Mouse (Mus musculus): Measurements from ENCODE around the gene Cpm. TPM values are rescaled to one million over a fixed set of nuclear protein-coding genes. Genes with fewer than 3 reads are reported as not detected.
"Not testable (repeated sequence)": the region's sequence is repeated elsewhere in the genome, so short reads cannot be mapped to it uniquely, and the experiment has no call there.

The Cpm gene
- total and polyA plus RNA-seq, 2 experiments: 0.80 to 1.4 TPM

- no peak for DNase-seq (ENCODE audit: extremely low read depth, low read depth, low spot score)
- Histone ChIP-seq H3K36me3 (ENCODE audit: control insufficient read depth, insufficient read depth, low read length) (no peaks in the 10 kb centered on the region), H3K4me3 (ENCODE audit: insufficient read depth, low read depth, low read length) (no peak overlapping the region), H3K27me3 (ENCODE audit: control insufficient read depth, insufficient read depth, low read length) (no peaks in the 10 kb centered on the region), H3K4me1 (ENCODE audit: control insufficient read depth, insufficient read depth, low read length) (no peaks in the 10 kb centered on the region), H3K27ac (replicated peaks; ENCODE audit: insufficient read depth, low read depth, low read length) (no peak overlapping the region), H3K9ac (ENCODE audit: low read depth, low read length) (no peak overlapping the region), H3K79me2 (ENCODE audit: control insufficient read depth, insufficient read depth, low read length) (no peaks in the 10 kb centered on the region)
- TF ChIP-seq CTCF (IDR thresholded peaks at IDR 0.05; ENCODE audit: low read depth, low read length) (no peak), POLR2A (IDR thresholded peaks at IDR 0.05; ENCODE audit: extremely low read depth, insufficient read depth, low read length) (no peak)
- WGBS: 81% methylated on average over 13 of the region's 13 CpGs
Observed at GRCm38 (mm10) chr10:117595442-117596164, 33.7 kb upstream of the Cpm start.

GRCm38 (mm10) chr10:117596165-117596735, 33.0 kb upstream of the Cpm start:
- 82% methylated on average over 9 of the region's 9 CpGs for WGBS
- Histone ChIP-seq H3K9ac (ENCODE audit: low read depth, low read length) (no peak overlapping the region), H3K4me1 (ENCODE audit: control insufficient read depth, insufficient read depth, low read length) (no peaks in the 10 kb centered on the region), H3K36me3 (ENCODE audit: control insufficient read depth, insufficient read depth, low read length) (no peaks in the 10 kb centered on the region), H3K79me2 (ENCODE audit: control insufficient read depth, insufficient read depth, low read length) (no peaks in the 10 kb centered on the region), H3K27me3 (ENCODE audit: control insufficient read depth, insufficient read depth, low read length) (no peaks in the 10 kb centered on the region), H3K27ac (replicated peaks; ENCODE audit: insufficient read depth, low read depth, low read length) (no peak overlapping the region), H3K4me3 (ENCODE audit: insufficient read depth, low read depth, low read length) (no peak overlapping the region)
- TF ChIP-seq CTCF (IDR thresholded peaks at IDR 0.05; ENCODE audit: low read depth, low read length) (no peak), POLR2A (IDR thresholded peaks at IDR 0.05; ENCODE audit: extremely low read depth, insufficient read depth, low read length) (no peak)
- no peak for DNase-seq (ENCODE audit: extremely low read depth, low read depth, low spot score)

GRCm38 (mm10) chr10:117596771-117597324, 32.5 kb upstream of the Cpm start:
- Histone ChIP-seq H3K36me3 (ENCODE audit: control insufficient read depth, insufficient read depth, low read length) (no peaks in the 10 kb centered on the region), H3K4me3 (ENCODE audit: insufficient read depth, low read depth, low read length) (no peak overlapping the region), H3K4me1 (ENCODE audit: control insufficient read depth, insufficient read depth, low read length) (no peaks in the 10 kb centered on the region), H3K79me2 (ENCODE audit: control insufficient read depth, insufficient read depth, low read length) (no peaks in the 10 kb centered on the region), H3K27me3 (ENCODE audit: control insufficient read depth, insufficient read depth, low read length) (no peaks in the 10 kb centered on the region), H3K27ac (replicated peaks; ENCODE audit: insufficient read depth, low read depth, low read length) (no peak overlapping the region), H3K9ac (ENCODE audit: low read depth, low read length) (no peak overlapping the region)
- no peak for TF ChIP-seq POLR2A (IDR thresholded peaks at IDR 0.05; ENCODE audit: extremely low read depth, insufficient read depth, low read length)
- no peak for TF ChIP-seq CTCF (IDR thresholded peaks at IDR 0.05; ENCODE audit: low read depth, low read length)
- 70% methylated on average over 5 of the region's 5 CpGs for WGBS
- no peak for DNase-seq (ENCODE audit: extremely low read depth, low read depth, low spot score)

GRCm38 (mm10) chr10:117597371-117598265, 31.7 kb upstream of the Cpm start:
- H3K4me1 ChIP-seq (ENCODE audit: control insufficient read depth, insufficient read depth, low read length); H3K79me2 ChIP-seq (ENCODE audit: control insufficient read depth, insufficient read depth, low read length); H3K27me3 ChIP-seq (ENCODE audit: control insufficient read depth, insufficient read depth, low read length); H3K36me3 ChIP-seq (ENCODE audit: control insufficient read depth, insufficient read depth, low read length); H3K27ac ChIP-seq (replicated peaks; ENCODE audit: insufficient read depth, low read depth, low read length); DNase-seq (ENCODE audit: extremely low read depth, low read depth, low spot score); H3K4me3 ChIP-seq (ENCODE audit: insufficient read depth, low read depth, low read length); H3K9ac ChIP-seq (ENCODE audit: low read depth, low read length): not testable (repeated sequence)
- 93% methylated on average over 16 of the region's 16 CpGs for whole genome bisulfite sequencing

GRCm38 (mm10) chr10:117598266-117598950, 30.9 kb upstream of the Cpm start:
- Histone ChIP-seq H3K79me2 (ENCODE audit: control insufficient read depth, insufficient read depth, low read length) (no peaks in the 10 kb centered on the region), H3K4me3 (ENCODE audit: insufficient read depth, low read depth, low read length) (no peak overlapping the region), H3K9ac (ENCODE audit: low read depth, low read length) (no peak overlapping the region), H3K27ac (replicated peaks; ENCODE audit: insufficient read depth, low read depth, low read length) (no peak overlapping the region), H3K4me1 (ENCODE audit: control insufficient read depth, insufficient read depth, low read length) (no peaks in the 10 kb centered on the region), H3K36me3 (ENCODE audit: control insufficient read depth, insufficient read depth, low read length) (no peaks in the 10 kb centered on the region), H3K27me3 (ENCODE audit: control insufficient read depth, insufficient read depth, low read length) (no peaks in the 10 kb centered on the region)
- TF ChIP-seq CTCF (IDR thresholded peaks at IDR 0.05; ENCODE audit: low read depth, low read length) (no peak), POLR2A (IDR thresholded peaks at IDR 0.05; ENCODE audit: extremely low read depth, insufficient read depth, low read length) (no peak)
- DNase-seq (ENCODE audit: extremely low read depth, low read depth, low spot score): no peak
- 88% methylated on average over 10 of the region's 10 CpGs for WGBS

GRCm38 (mm10) chr10:117598951-117599572, 30.2 kb upstream of the Cpm start:
- not testable (repeated sequence) for DNase-seq (ENCODE audit: extremely low read depth, low read depth, low spot score); H3K27me3 ChIP-seq (ENCODE audit: control insufficient read depth, insufficient read depth, low read length)
- WGBS: 90% methylated on average over 8 of the region's 8 CpGs

More at GRCm38 (mm10) chr10:117598951-117599572, 30.2 kb upstream of the Cpm start:
- H3K4me3 ChIP-seq (ENCODE audit: insufficient read depth, low read depth, low read length); H3K36me3 ChIP-seq (ENCODE audit: control insufficient read depth, insufficient read depth, low read length); H3K9ac ChIP-seq (ENCODE audit: low read depth, low read length); H3K27ac ChIP-seq (replicated peaks; ENCODE audit: insufficient read depth, low read depth, low read length); H3K4me1 ChIP-seq (ENCODE audit: control insufficient read depth, insufficient read depth, low read length); H3K79me2 ChIP-seq (ENCODE audit: control insufficient read depth, insufficient read depth, low read length): not testable (repeated sequence)

Data from liver, adult 2 months (tissue).